Mouse (Mus musculus): ENCODE data around the gene Schip1. TPM values are rescaled to one million over a fixed set of nuclear protein-coding genes. Genes with fewer than 3 reads are reported as not detected.

The Schip1 gene
- polyA plus RNA-seq, 1 experiment from 2014 or later: 71.8 TPM

- H3K27ac ChIP-seq: no peak overlapping the region
- H3K4me1 ChIP-seq (replicated peaks; ENCODE audit: insufficient read depth, low read length): no peaks in the 10 kb centered on the region
- H3K9ac ChIP-seq (ENCODE audit: low read depth, low read length): no peak overlapping the region
- no peaks in the 10 kb centered on the region for H3K9me3 ChIP-seq (replicated peaks; ENCODE audit: low read length)
- DNase-seq (ENCODE audit: low spot score) (no peak), ATAC-seq (replicated peaks; ENCODE audit: low FRiP score, low read depth) (no peak)
- no peak overlapping the region for H3K4me3 ChIP-seq (replicated peaks; ENCODE audit: low read depth, low read length)
- no peak overlapping the region for H3K4me2 ChIP-seq (ENCODE audit: low read length)
- TF ChIP-seq CTCF (IDR thresholded peaks at IDR 0.05; ENCODE audit: low read depth): no peak
- 95% methylated on average over 5 of the region's 5 CpGs for WGBS
- H3K27me3 ChIP-seq (ENCODE audit: insufficient read depth, low read length): no peaks in the 10 kb centered on the region
- H3K36me3 ChIP-seq (ENCODE audit: insufficient read depth, low read length): no peaks in the 10 kb centered on the region
Measured at GRCm38 (mm10) chr3:68428081-68428480, 363.5 kb downstream of the Schip1 start.

- no peak overlapping the region for H3K4me3 ChIP-seq (replicated peaks; ENCODE audit: low read depth, low read length)
- 43% methylated on average over 7 of the region's 7 CpGs for WGBS
- H3K27ac ChIP-seq: no peak overlapping the region
- DNase-seq (ENCODE audit: low spot score): no peak
- no peak overlapping the region for H3K4me2 ChIP-seq (ENCODE audit: low read length)
- H3K4me1 ChIP-seq (replicated peaks; ENCODE audit: insufficient read depth, low read length): no peaks in the 10 kb centered on the region
- no peaks in the 10 kb centered on the region for H3K9me3 ChIP-seq (replicated peaks; ENCODE audit: low read length)
- no peaks in the 10 kb centered on the region for H3K27me3 ChIP-seq (ENCODE audit: insufficient read depth, low read length)
- TF ChIP-seq CTCF (IDR thresholded peaks at IDR 0.05; ENCODE audit: low read depth): no peak
- H3K9ac ChIP-seq (ENCODE audit: low read depth, low read length): no peak overlapping the region
- H3K36me3 ChIP-seq (ENCODE audit: insufficient read depth, low read length): no peaks in the 10 kb centered on the region
- ATAC-seq (replicated peaks; ENCODE audit: low FRiP score, low read depth): no peak
Measured at GRCm38 (mm10) chr3:68434435-68434834, 369.8 kb downstream of the Schip1 start.

GRCm38 (mm10) chr3:68434897-68435296 is 370.3 kb downstream of the Schip1 start:
- Histone ChIP-seq H3K36me3 (ENCODE audit: insufficient read depth, low read length) (no peaks in the 10 kb centered on the region), H3K4me2 (ENCODE audit: low read length) (no peak overlapping the region), H3K4me1 (replicated peaks; ENCODE audit: insufficient read depth, low read length) (no peaks in the 10 kb centered on the region), H3K9ac (ENCODE audit: low read depth, low read length) (no peak overlapping the region), H3K27me3 (ENCODE audit: insufficient read depth, low read length) (no peaks in the 10 kb centered on the region), H3K9me3 (replicated peaks; ENCODE audit: low read length) (no peaks in the 10 kb centered on the region), H3K27ac (no peak overlapping the region), H3K4me3 (replicated peaks; ENCODE audit: low read depth, low read length) (no peak overlapping the region)
- ATAC-seq (replicated peaks; ENCODE audit: low FRiP score, low read depth): no peak
- no peak for TF ChIP-seq CTCF (IDR thresholded peaks at IDR 0.05; ENCODE audit: low read depth)
- 84% methylated on average over 2 of the region's 2 CpGs for WGBS
- DNase-seq (ENCODE audit: low spot score): no peak

GRCm38 (mm10) chr3:68448480-68448879 is 383.9 kb downstream of the Schip1 start:
- Histone ChIP-seq H3K9ac (ENCODE audit: low read depth, low read length) (no peak overlapping the region), H3K4me1 (replicated peaks; ENCODE audit: insufficient read depth, low read length) (no peaks in the 10 kb centered on the region), H3K4me2 (ENCODE audit: low read length) (no peak overlapping the region), H3K27ac (no peak overlapping the region), H3K27me3 (ENCODE audit: insufficient read depth, low read length) (no peaks in the 10 kb centered on the region), H3K36me3 (ENCODE audit: insufficient read depth, low read length) (no peaks in the 10 kb centered on the region), H3K9me3 (replicated peaks; ENCODE audit: low read length) (no peaks in the 10 kb centered on the region), H3K4me3 (replicated peaks; ENCODE audit: low read depth, low read length) (no peak overlapping the region)
- ATAC-seq (replicated peaks; ENCODE audit: low FRiP score, low read depth) (no peak), DNase-seq (ENCODE audit: low spot score) (no peak)
- WGBS: 76% methylated on average over 2 of the region's 2 CpGs
- no peak for TF ChIP-seq CTCF (IDR thresholded peaks at IDR 0.05; ENCODE audit: low read depth)

GRCm38 (mm10) chr3:68451634-68452033 is 387.0 kb downstream of the Schip1 start:
- 93% methylated on average over 1 of the region's 1 CpGs for WGBS
- ATAC-seq (replicated peaks; ENCODE audit: low FRiP score, low read depth): no peak
- no peak overlapping the region for H3K4me2 ChIP-seq (ENCODE audit: low read length)
- TF ChIP-seq CTCF (IDR thresholded peaks at IDR 0.05; ENCODE audit: low read depth): no peak
- H3K4me3 ChIP-seq (replicated peaks; ENCODE audit: low read depth, low read length): no peak overlapping the region
- no peak overlapping the region for H3K27ac ChIP-seq
- no peaks in the 10 kb centered on the region for H3K9me3 ChIP-seq (replicated peaks; ENCODE audit: low read length)
- no peak for DNase-seq (ENCODE audit: low spot score)
- no peaks in the 10 kb centered on the region for H3K27me3 ChIP-seq (ENCODE audit: insufficient read depth, low read length)
- H3K9ac ChIP-seq (ENCODE audit: low read depth, low read length): no peak overlapping the region
- H3K4me1 ChIP-seq (replicated peaks; ENCODE audit: insufficient read depth, low read length): no peaks in the 10 kb centered on the region
- no peaks in the 10 kb centered on the region for H3K36me3 ChIP-seq (ENCODE audit: insufficient read depth, low read length)

GRCm38 (mm10) chr3:68453266-68453665 is 388.7 kb downstream of the Schip1 start:
- Histone ChIP-seq H3K9ac (ENCODE audit: low read depth, low read length) (no peak overlapping the region), H3K4me3 (replicated peaks; ENCODE audit: low read depth, low read length) (no peak overlapping the region), H3K27me3 (ENCODE audit: insufficient read depth, low read length) (no peaks in the 10 kb centered on the region), H3K4me1 (replicated peaks; ENCODE audit: insufficient read depth, low read length) (no peaks in the 10 kb centered on the region), H3K36me3 (ENCODE audit: insufficient read depth, low read length) (no peaks in the 10 kb centered on the region), H3K9me3 (replicated peaks; ENCODE audit: low read length) (no peaks in the 10 kb centered on the region), H3K4me2 (ENCODE audit: low read length) (no peak overlapping the region), H3K27ac (no peak overlapping the region)
- WGBS: 3% methylated on average over 5 of the region's 5 CpGs
- ATAC-seq (replicated peaks; ENCODE audit: low FRiP score, low read depth): no peak
- no peak for TF ChIP-seq CTCF (IDR thresholded peaks at IDR 0.05; ENCODE audit: low read depth)
- peak; percentile 11 for DNase-seq (ENCODE audit: low spot score)

GRCm38 (mm10) chr3:68453719-68454455 is 389.3 kb downstream of the Schip1 start:
- no peak for ATAC-seq (replicated peaks; ENCODE audit: low FRiP score, low read depth)
- H3K4me1 ChIP-seq (replicated peaks; ENCODE audit: insufficient read depth, low read length): no peaks in the 10 kb centered on the region
- WGBS: 54% methylated on average over 10 of the region's 10 CpGs

More at GRCm38 (mm10) chr3:68453719-68454455, 389.3 kb downstream of the Schip1 start:
- no peak overlapping the region for H3K9ac ChIP-seq (ENCODE audit: low read depth, low read length)
- no peak overlapping the region for H3K27ac ChIP-seq
- no peak for TF ChIP-seq CTCF (IDR thresholded peaks at IDR 0.05; ENCODE audit: low read depth)
- no peaks in the 10 kb centered on the region for H3K9me3 ChIP-seq (replicated peaks; ENCODE audit: low read length)
- no peak for DNase-seq (ENCODE audit: low spot score)
- no peak overlapping the region for H3K4me3 ChIP-seq (replicated peaks; ENCODE audit: low read depth, low read length)
- no peaks in the 10 kb centered on the region for H3K27me3 ChIP-seq (ENCODE audit: insufficient read depth, low read length)
- H3K4me2 ChIP-seq (ENCODE audit: low read length): no peak overlapping the region
- H3K36me3 ChIP-seq (ENCODE audit: insufficient read depth, low read length): no peaks in the 10 kb centered on the region
